Mouse (Mus musculus): ENCODE results near the gene Rprd1b. TPM values are rescaled to one million over a fixed set of nuclear protein-coding genes. Genes with fewer than 3 reads are reported as not detected.

Gene Rprd1b
- polyA plus RNA-seq, 1 experiment from 2014 or later, result 40.7 TPM

DNA sequence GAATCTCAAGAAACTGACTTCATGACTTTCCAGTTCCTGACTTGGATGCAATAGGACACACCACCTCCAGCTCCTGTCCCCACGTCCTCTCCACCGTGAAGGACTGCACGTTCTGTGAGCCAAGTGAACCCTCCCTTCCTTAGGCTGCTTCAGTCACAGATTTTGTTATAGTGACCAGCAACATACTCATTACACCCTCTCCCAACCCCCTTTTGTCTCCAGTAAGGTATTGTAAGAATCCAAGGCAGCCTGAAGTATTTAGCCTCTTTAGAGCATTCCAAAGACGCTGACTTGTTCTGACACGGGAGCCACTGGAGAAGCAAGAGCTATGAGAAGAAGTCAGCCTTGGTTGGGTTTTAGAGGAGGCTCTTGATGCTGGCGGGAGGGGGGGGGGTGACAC, 141.1 kb downstream of the Rprd1b start:
- ATAC-seq (ENCODE audit: insufficient read depth, low FRiP score, low read depth), result no peak
- 71% methylated on average over 6 of the region's 6 CpGs for WGBS
- H3K27me3 ChIP-seq (replicated peaks), result no peaks in the 10 kb centered on the region
- no peak overlapping the region for H3K27ac ChIP-seq
- peaks cover 15% of the 10 kb centered on the region; the same call in 1 of the 2 replicates for H3K4me1 ChIP-seq
- no peaks in the 10 kb centered on the region for H3K9me3 ChIP-seq
- H3K9ac ChIP-seq, result no peak overlapping the region
- H3K36me3 ChIP-seq, result no peaks in the 10 kb centered on the region
- no peak overlapping the region for H3K4me2 ChIP-seq
- H3K4me3 ChIP-seq (replicated peaks), result no peak overlapping the region

GRCm38 (mm10) chr2:158169771-158170170, 141.5 kb downstream of the Rprd1b start:
- no peaks in the 10 kb centered on the region for H3K36me3 ChIP-seq
- H3K9ac ChIP-seq, result no peak overlapping the region
- H3K4me3 ChIP-seq (replicated peaks), result no peak overlapping the region
- no peaks in the 10 kb centered on the region for H3K9me3 ChIP-seq
- H3K4me1 ChIP-seq, result peaks cover 15% of the 10 kb centered on the region; the same call in 1 of the 2 replicates
- ATAC-seq (ENCODE audit: insufficient read depth, low FRiP score, low read depth), result no peak
- no peaks in the 10 kb centered on the region for H3K27me3 ChIP-seq (replicated peaks)
- H3K27ac ChIP-seq, result no peak overlapping the region
- H3K4me2 ChIP-seq, result no peak overlapping the region
- 85% methylated on average over 7 of the region's 7 CpGs for whole genome bisulfite sequencing

DNA sequence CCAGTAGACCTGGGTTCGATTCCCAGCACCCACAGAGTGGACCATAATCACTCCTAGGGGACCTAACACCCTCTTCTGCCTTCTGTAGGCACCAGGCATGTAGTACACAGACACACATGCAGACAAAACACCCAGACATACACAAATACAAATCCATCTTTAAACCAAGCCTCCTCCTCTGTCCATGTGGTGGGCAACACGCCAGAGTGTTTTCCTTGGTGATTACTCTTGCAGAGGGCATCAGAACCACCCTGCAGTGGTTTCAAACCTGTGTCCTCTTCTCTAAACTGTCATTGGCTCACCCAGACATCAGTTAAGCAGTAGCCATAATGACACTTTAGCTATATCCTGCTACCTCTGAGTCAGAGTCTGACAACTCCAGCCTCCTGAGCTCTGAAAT, 142.1 kb downstream of the Rprd1b start:
- 72% methylated on average over 2 of the region's 2 CpGs for WGBS
- no peak overlapping the region for H3K4me2 ChIP-seq
- no peak overlapping the region for H3K27ac ChIP-seq
- H3K27me3 ChIP-seq (replicated peaks), result no peaks in the 10 kb centered on the region
- no peak overlapping the region for H3K9ac ChIP-seq
- H3K4me3 ChIP-seq (replicated peaks), result no peak overlapping the region
- ATAC-seq (ENCODE audit: insufficient read depth, low FRiP score, low read depth), result no peak
- H3K4me1 ChIP-seq, result peaks cover 15% of the 10 kb centered on the region; the same call in 1 of the 2 replicates
- H3K36me3 ChIP-seq, result no peaks in the 10 kb centered on the region
- H3K9me3 ChIP-seq, result no peaks in the 10 kb centered on the region

DNA sequence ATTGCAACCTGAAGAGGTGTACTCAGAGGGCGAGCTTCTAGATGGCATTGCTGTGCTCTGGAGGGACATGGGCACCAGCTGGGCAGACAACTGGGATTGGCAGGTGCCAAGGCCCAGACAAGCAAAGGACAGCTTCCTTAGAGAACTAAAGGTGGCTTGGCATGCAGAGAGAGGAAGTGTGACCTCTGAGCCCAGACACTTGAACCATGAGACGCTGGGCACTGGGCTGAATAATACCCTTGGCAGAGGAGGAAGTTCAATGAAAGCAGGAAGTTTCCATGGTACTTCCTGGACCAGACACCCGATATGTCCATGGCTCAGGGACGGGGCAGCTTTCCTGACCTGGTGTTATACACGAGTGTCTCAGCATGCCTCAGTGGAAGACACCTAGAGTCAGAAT, 146.1 kb downstream of the Rprd1b start:
- WGBS, result 75% methylated on average over 5 of the region's 5 CpGs
- Histone ChIP-seq H3K9me3 (no peaks in the 10 kb centered on the region), H3K9ac (no peak overlapping the region), H3K4me1 (peaks cover 12% of the 10 kb centered on the region), H3K27me3 (replicated peaks) (no peaks in the 10 kb centered on the region), H3K36me3 (no peaks in the 10 kb centered on the region), H3K4me2 (no peak overlapping the region), H3K27ac (no peak overlapping the region), H3K4me3 (replicated peaks) (no peak overlapping the region)
- no peak for ATAC-seq (ENCODE audit: insufficient read depth, low FRiP score, low read depth)

- H3K27ac ChIP-seq, result no peak overlapping the region
- H3K4me2 ChIP-seq, result no peak overlapping the region
- no peak overlapping the region for H3K9ac ChIP-seq
- no peaks in the 10 kb centered on the region for H3K36me3 ChIP-seq
- 84% methylated on average over 15 of the region's 15 CpGs for WGBS
- ATAC-seq (ENCODE audit: insufficient read depth, low FRiP score, low read depth), result no peak
- H3K9me3 ChIP-seq, result no peaks in the 10 kb centered on the region
- peaks cover 16% of the 10 kb centered on the region for H3K4me1 ChIP-seq
- H3K27me3 ChIP-seq (replicated peaks), result no peaks in the 10 kb centered on the region
- H3K4me3 ChIP-seq (replicated peaks), result no peak overlapping the region
These were observed 146.7 kb downstream of the Rprd1b start for GRCm38 (mm10) chr2:158174958-158175357.

GRCm38 (mm10) chr2:158175433-158175832, 147.1 kb downstream of the Rprd1b start:
- no peak overlapping the region for H3K4me3 ChIP-seq (replicated peaks)
- WGBS, result 45% methylated on average over 3 of the region's 3 CpGs
- peaks cover 16% of the 10 kb centered on the region for H3K4me1 ChIP-seq
- no peaks in the 10 kb centered on the region for H3K27me3 ChIP-seq (replicated peaks)
- no peaks in the 10 kb centered on the region for H3K9me3 ChIP-seq
- ATAC-seq (ENCODE audit: insufficient read depth, low FRiP score, low read depth), result no peak
- no peak overlapping the region for H3K9ac ChIP-seq
- H3K27ac ChIP-seq, result no peak overlapping the region
- no peaks in the 10 kb centered on the region for H3K36me3 ChIP-seq
- no peak overlapping the region for H3K4me2 ChIP-seq

DNA sequence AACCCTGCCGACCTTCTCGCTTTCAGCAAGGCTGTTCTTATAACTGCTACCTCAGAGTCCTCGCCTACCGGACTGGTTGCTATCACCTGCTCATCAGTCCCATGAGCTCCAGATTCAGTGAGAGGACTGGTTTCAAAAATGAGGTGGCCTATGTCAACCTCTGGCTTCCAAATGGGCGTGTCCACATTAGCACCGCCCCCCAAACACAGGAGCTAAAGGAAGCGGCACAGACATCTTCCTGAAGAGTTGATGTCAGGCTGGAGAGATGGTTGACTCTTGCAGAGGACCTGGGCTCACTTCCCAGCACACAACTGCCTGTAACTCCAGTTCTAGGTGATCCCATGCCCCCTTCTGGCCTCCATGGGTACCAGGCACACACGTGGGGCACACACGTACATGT, 148.5 kb downstream of the Rprd1b start:
- Histone ChIP-seq H3K36me3 (no peaks in the 10 kb centered on the region), H3K4me1 (peaks cover 16% of the 10 kb centered on the region), H3K9me3 (no peaks in the 10 kb centered on the region), H3K4me3 (replicated peaks) (no peak overlapping the region), H3K27ac (no peak overlapping the region), H3K27me3 (replicated peaks) (no peaks in the 10 kb centered on the region), H3K4me2 (no peak overlapping the region), H3K9ac (no peak overlapping the region)
- 87% methylated on average over 9 of the region's 9 CpGs for WGBS
- ATAC-seq (ENCODE audit: insufficient read depth, low FRiP score, low read depth), result no peak

- Histone ChIP-seq H3K27me3 (replicated peaks) (no peaks in the 10 kb centered on the region), H3K4me2 (no peak overlapping the region), H3K9ac (no peak overlapping the region), H3K4me3 (replicated peaks) (no peak overlapping the region), H3K36me3 (no peaks in the 10 kb centered on the region), H3K9me3 (no peaks in the 10 kb centered on the region), H3K27ac (no peak overlapping the region), H3K4me1 (peaks cover 16% of the 10 kb centered on the region)
- WGBS, result 81% methylated on average over 3 of the region's 3 CpGs
- no peak for ATAC-seq (ENCODE audit: insufficient read depth, low FRiP score, low read depth)
These were observed 149.3 kb downstream of the Rprd1b start for GRCm38 (mm10) chr2:158177574-158177973.

GRCm38 (mm10) chr2:158178139-158178538, 149.8 kb downstream of the Rprd1b start:
- H3K9me3 ChIP-seq, result no peaks in the 10 kb centered on the region
- no peak overlapping the region for H3K27ac ChIP-seq
- no peak overlapping the region for H3K9ac ChIP-seq
- no peaks in the 10 kb centered on the region for H3K36me3 ChIP-seq
- H3K4me1 ChIP-seq, result peaks cover 16% of the 10 kb centered on the region
- WGBS, result 75% methylated on average over 4 of the region's 4 CpGs
- no peak for ATAC-seq (ENCODE audit: insufficient read depth, low FRiP score, low read depth)
- H3K4me3 ChIP-seq (replicated peaks), result no peak overlapping the region
- no peaks in the 10 kb centered on the region for H3K27me3 ChIP-seq (replicated peaks)
- H3K4me2 ChIP-seq, result no peak overlapping the region

GRCm38 (mm10) chr2:158178696-158179369, 150.5 kb downstream of the Rprd1b start:
- Histone ChIP-seq H3K9ac (no peak overlapping the region), H3K4me1 (peaks cover 16% of the 10 kb centered on the region), H3K27me3 (replicated peaks) (no peaks in the 10 kb centered on the region), H3K4me2 (peak overlapping the region; percentile 60), H3K27ac (peak overlapping the region; percentile 77), H3K9me3 (no peaks in the 10 kb centered on the region), H3K36me3 (no peaks in the 10 kb centered on the region), H3K4me3 (replicated peaks) (peak overlapping the region; percentile 31)
- peak; percentile 81 for ATAC-seq (ENCODE audit: insufficient read depth, low FRiP score, low read depth)
- WGBS, result 10% methylated on average over 17 of the region's 19 CpGs

DNA sequence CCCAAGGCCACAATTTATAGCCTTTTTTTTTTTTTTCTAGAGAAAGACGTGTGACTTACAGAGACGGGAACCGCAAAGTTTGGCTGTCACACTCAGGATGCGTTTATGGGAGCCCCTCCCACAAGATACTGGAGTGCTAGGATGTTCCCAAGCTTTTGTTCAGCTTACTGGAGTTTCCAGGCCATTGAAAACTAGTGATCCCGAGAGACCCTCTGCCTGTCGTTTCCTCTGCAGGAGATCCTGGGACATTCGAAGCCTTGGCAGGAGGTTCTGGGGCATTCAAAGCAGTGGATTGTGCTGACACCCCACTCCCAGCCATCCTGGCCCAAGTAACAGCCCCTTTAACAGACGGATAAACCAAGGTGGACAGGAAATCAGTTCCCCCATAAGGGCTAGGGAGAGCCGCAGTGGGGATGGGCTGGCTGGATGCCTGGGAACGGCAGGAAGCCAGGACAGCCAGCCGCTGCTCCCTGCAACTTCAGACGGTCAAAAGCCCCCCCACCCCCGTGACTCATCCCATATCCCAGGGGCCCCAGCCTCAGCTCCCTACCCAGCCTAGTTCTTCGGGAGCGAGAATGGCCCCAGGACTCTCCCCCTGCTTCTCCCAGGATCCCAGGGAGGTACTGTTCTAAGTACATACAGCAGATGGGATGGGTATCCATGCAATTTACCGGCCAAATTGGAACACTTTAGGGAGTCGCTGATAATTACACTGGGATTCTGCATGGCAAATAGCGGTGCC, 151.2 kb downstream of the Rprd1b start:
- H3K9me3 ChIP-seq, result no peaks in the 10 kb centered on the region
- H3K4me1 ChIP-seq, result peaks cover 16% of the 10 kb centered on the region
- no peaks in the 10 kb centered on the region for H3K36me3 ChIP-seq
- 22% methylated on average over 18 of the region's 18 CpGs for WGBS
- H3K27me3 ChIP-seq (replicated peaks), result no peaks in the 10 kb centered on the region
- H3K9ac ChIP-seq, result no peak overlapping the region
- ATAC-seq (ENCODE audit: insufficient read depth, low FRiP score, low read depth), result no peak; the same call in 1 of the 2 replicates
- peak overlapping the region; percentile 31 for H3K4me3 ChIP-seq (replicated peaks)
- H3K4me2 ChIP-seq, result peak overlapping the region; percentile 60
- peak overlapping the region; percentile 77 for H3K27ac ChIP-seq

DNA sequence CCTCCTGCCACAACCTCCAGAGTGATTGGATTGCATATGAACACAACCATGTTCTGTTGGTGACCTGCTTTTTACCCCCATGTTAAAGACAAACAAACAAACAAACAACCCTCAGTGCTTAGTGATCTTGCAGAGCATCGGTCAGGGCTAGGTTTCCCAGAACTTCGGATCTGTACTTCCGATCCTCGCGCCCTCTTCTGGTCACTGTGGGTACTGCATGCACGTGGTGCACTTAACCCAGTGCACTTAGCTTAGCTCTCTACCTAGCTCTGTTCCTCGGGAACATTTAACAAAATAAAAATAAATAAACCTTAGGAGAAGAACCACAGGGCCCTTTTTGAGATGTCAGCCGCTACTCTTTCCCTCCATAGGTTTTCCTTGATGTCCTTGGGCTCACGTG, 152.5 kb downstream of the Rprd1b start:
- Histone ChIP-seq H3K36me3 (no peaks in the 10 kb centered on the region), H3K4me3 (replicated peaks) (no peak overlapping the region), H3K9me3 (no peaks in the 10 kb centered on the region), H3K9ac (no peak overlapping the region), H3K27me3 (replicated peaks) (no peaks in the 10 kb centered on the region), H3K27ac (no peak overlapping the region), H3K4me1 (peaks cover 16% of the 10 kb centered on the region), H3K4me2 (no peak overlapping the region)
- 45% methylated on average over 9 of the region's 9 CpGs for WGBS
- no peak for ATAC-seq (ENCODE audit: insufficient read depth, low FRiP score, low read depth)
